Mouse (Mus musculus) hindbrain, postnatal 0 days (tissue): ENCODE measurements around the gene Cabin1. TPM values are rescaled to one million over a fixed set of nuclear protein-coding genes. Genes with fewer than 3 reads are reported as not detected.

Experiments
- ATAC-seq: fragments of 200-750 bp; cut with Nextera tagmentation; 2 replicates; pipeline ENCODE4 v1.8.0; 2017; ENCODE audit warnings: mild to moderate bottlenecking, moderate TSS enrichment, moderate library complexity
- DNase-seq: peaks from one replicate; pipeline ENCODE4 v3.0.0-alpha.2; 2015; ENCODE audit warnings: low spot score
- H3K27ac ChIP-seq: fragments of 300-500 bp; sonication (generic); 2 replicates; pipeline ENCODE4 v1.5.1; 2014; ENCODE audit warnings: mild to moderate bottlenecking
- H3K27me3 ChIP-seq: fragments of 300-500 bp; sonication (generic); 2 replicates; pipeline ENCODE4 v1.6.1; 2014; ENCODE audit warnings: low read length, mixed read lengths; ENCODE audit not compliant: insufficient read depth
- H3K36me3 ChIP-seq: fragments of 300-500 bp; sonication (generic); 2 replicates; pipeline ENCODE4 v1.6.1; 2014; ENCODE audit warnings: low read length, mixed read lengths; ENCODE audit not compliant: insufficient read depth
- H3K4me1 ChIP-seq: fragments of 300-500 bp; sonication (generic); 2 replicates; pipeline ENCODE4 v1.6.1; 2014; ENCODE audit warnings: antibody characterized with exemption, low read length, mixed read lengths; ENCODE audit not compliant: insufficient read depth
- H3K4me2 ChIP-seq: fragments of 300-500 bp; sonication (generic); 2 replicates; pipeline ENCODE4 v1.6.1; 2014; ENCODE audit warnings: low read depth, mild to moderate bottlenecking, low read length, moderate library complexity, mixed read lengths
- H3K4me3 ChIP-seq: fragments of 300-500 bp; sonication (generic); 2 replicates; pipeline ENCODE4 v1.5.1; 2014; ENCODE audit warnings: low read length
- H3K9ac ChIP-seq: fragments of 300-500 bp; sonication (generic); replicated peaks from 2 replicates; pipeline ENCODE4 v1.6.1; 2014; ENCODE audit warnings: mild to moderate bottlenecking, low read length, moderate library complexity, mixed read lengths
- H3K9me3 ChIP-seq: fragments of 300-500 bp; sonication (generic); 2 replicates; pipeline ENCODE4 v1.6.1; 2016; ENCODE audit warnings: low read length, mixed read lengths
- CTCF ChIP-seq: IDR thresholded peaks from 2 replicates; pipeline ENCODE4 v1.5.1; 2016; ENCODE audit warnings: antibody characterized with exemption, control low read depth, low read depth
- WGBS: fragments of 180-500 bp; shearing (Covaris S2); extraction: QIAGEN DNeasy Blood & Tissue Kit; methylation state at CpG from one replicate; pipeline ENCODE4 v1.1.7; 2014; 5-methylcytosine and 5-hydroxymethylcytosine counted together
- polyA plus RNA-seq: library from polyadenylated mRNA; unstranded; fragments of >200 nt; fragmentation: Nextera tagmentation; extraction: Ambion mirVana; gene quantifications from 2 replicates; pipeline ENCODE4 v1.2.1, GENCODE M21; 2015
- total RNA-seq: library from RNA; depleted of rRNA; stranded (reverse); fragments of >200 nt; gene quantifications from 2 replicates; pipeline ENCODE4 v1.2.3, GENCODE M21; 2014

Gene Cabin1
- total and polyA plus RNA-seq, 2 experiments from 2014 or later = 33.6 to 92.9 TPM

- Histone ChIP-seq H3K27ac (no peak overlapping the region), H3K4me3 (no peak overlapping the region), H3K27me3 (no peaks in the 10 kb centered on the region), H3K4me2 (no peak overlapping the region), H3K9ac (no peak overlapping the region), H3K4me1 (peaks cover 9% of the 10 kb centered on the region), H3K36me3 (peaks cover 45% of the 10 kb centered on the region), H3K9me3 (no peaks in the 10 kb centered on the region)
- WGBS = 96% methylated on average over 7 of the region's 7 CpGs
- no peak for TF ChIP-seq CTCF
- no peak for DNase-seq
- ATAC-seq = no peak
These were observed 106.4 kb downstream of the Cabin1 start for GRCm38 (mm10) chr10:75657772-75658171.

- Histone ChIP-seq H3K9ac (no peak overlapping the region), H3K4me1 (0 out of 2 replicates have a peak, but pooled peaks cover 2% of the 10 kb centered on the region), H3K4me2 (no peak overlapping the region), H3K36me3 (peaks cover 48% of the 10 kb centered on the region), H3K27me3 (no peaks in the 10 kb centered on the region), H3K27ac (no peak overlapping the region), H3K4me3 (no peak overlapping the region), H3K9me3 (no peaks in the 10 kb centered on the region)
- DNase-seq (no peak), ATAC-seq (no peak)
- WGBS = 87% methylated on average over 5 of the region's 5 CpGs
- TF ChIP-seq CTCF = no peak
These were observed 107.0 kb downstream of the Cabin1 start for GRCm38 (mm10) chr10:75657165-75657564.

- Histone ChIP-seq H3K4me3 (no peak overlapping the region), H3K27ac (no peak overlapping the region), H3K27me3 (no peaks in the 10 kb centered on the region), H3K36me3 (peaks cover 67% of the 10 kb centered on the region), H3K4me2 (no peak overlapping the region), H3K4me1 (no peaks in the 10 kb centered on the region), H3K9ac (no peak overlapping the region), H3K9me3 (no peaks in the 10 kb centered on the region)
- no peak for DNase-seq
- no peak for ATAC-seq
- no peak for TF ChIP-seq CTCF
- WGBS = 94% methylated on average over 4 of the region's 4 CpGs
These were observed 110.1 kb downstream of the Cabin1 start for GRCm38 (mm10) chr10:75654053-75654452.

- no peak overlapping the region for H3K4me3 ChIP-seq
- ATAC-seq (no peak), DNase-seq (no peak)
- no peak overlapping the region for H3K9ac ChIP-seq
- no peak overlapping the region for H3K27ac ChIP-seq
- 0 out of 2 replicates have a peak, but pooled peaks cover 7% of the 10 kb centered on the region for H3K4me1 ChIP-seq
- WGBS = 86% methylated on average over 16 of the region's 16 CpGs
- no peaks in the 10 kb centered on the region for H3K27me3 ChIP-seq
- peaks cover 53% of the 10 kb centered on the region for H3K36me3 ChIP-seq
- no peak overlapping the region for H3K4me2 ChIP-seq
- no peaks in the 10 kb centered on the region for H3K9me3 ChIP-seq
- no peak for TF ChIP-seq CTCF
These were observed 112.6 kb downstream of the Cabin1 start for GRCm38 (mm10) chr10:75651381-75652068.

- no peak for DNase-seq
- Histone ChIP-seq H3K36me3 (peaks cover 44% of the 10 kb centered on the region), H3K27me3 (no peaks in the 10 kb centered on the region), H3K9me3 (no peaks in the 10 kb centered on the region), H3K4me3 (no peak overlapping the region), H3K9ac (no peak overlapping the region), H3K27ac (no peak overlapping the region), H3K4me1 (0 out of 2 replicates have a peak, but pooled peaks cover 7% of the 10 kb centered on the region), H3K4me2 (no peak overlapping the region)
- no peak for ATAC-seq
- TF ChIP-seq CTCF = no peak
- 83% methylated on average over 6 of the region's 6 CpGs for WGBS
These were observed 113.7 kb downstream of the Cabin1 start for GRCm38 (mm10) chr10:75650306-75650902.

GRCm38 (mm10) chr10:75649406-75649995 is 114.6 kb downstream of the Cabin1 start:
- Histone ChIP-seq H3K9ac (no peak overlapping the region), H3K27ac (no peak overlapping the region), H3K27me3 (no peaks in the 10 kb centered on the region), H3K9me3 (no peaks in the 10 kb centered on the region), H3K4me3 (no peak overlapping the region), H3K4me1 (0 out of 2 replicates have a peak, but pooled peaks cover 7% of the 10 kb centered on the region), H3K4me2 (no peak overlapping the region), H3K36me3 (peaks cover 36% of the 10 kb centered on the region)
- ATAC-seq (no peak), DNase-seq (no peak)
- TF ChIP-seq CTCF = no peak
- 94% methylated on average over 4 of the region's 4 CpGs for WGBS
